Mouse (Mus musculus) megakaryocyte progenitor cell, adult 5-6 weeks (primary cell): ENCODE results near the gene Slc22a21. TPM values are rescaled to one million over a fixed set of nuclear protein-coding genes. Genes with fewer than 3 reads are reported as not detected.
"Not testable (repeated sequence)": the region's sequence is repeated elsewhere in the genome, so short reads cannot be mapped to it uniquely, and the experiment has no call there.

Source experiments
- ATAC-seq: replicated peaks from 2 replicates; pipeline ENCODE4 v1.8.0; 2016; ENCODE audit warnings: mild to moderate bottlenecking, moderate TSS enrichment, inconsistent platforms; ENCODE audit not compliant: poor library complexity
- total RNA-seq, 2 experiments: library from RNA; stranded (forward) in 1 of 2; stranded (reverse) in 1 of 2; fragments of 157-497, 149-512 nt in 1 of 2; fragments of 200-1000 nt in 1 of 2; gene quantifications; 2 replicates each; pipeline versions ENCODE4 v1.2.3 to v1.2.4; 2015 to 2017

The Slc22a21 gene
- total RNA-seq, 2 experiments from 2014 or later, result 0.71 to 3.0 TPM

- ATAC-seq, result peak; percentile 64
Measured at GRCm38 (mm10) chr11:54002761-54003717, 22.9 kb upstream of the Slc22a21 start.

DNA sequence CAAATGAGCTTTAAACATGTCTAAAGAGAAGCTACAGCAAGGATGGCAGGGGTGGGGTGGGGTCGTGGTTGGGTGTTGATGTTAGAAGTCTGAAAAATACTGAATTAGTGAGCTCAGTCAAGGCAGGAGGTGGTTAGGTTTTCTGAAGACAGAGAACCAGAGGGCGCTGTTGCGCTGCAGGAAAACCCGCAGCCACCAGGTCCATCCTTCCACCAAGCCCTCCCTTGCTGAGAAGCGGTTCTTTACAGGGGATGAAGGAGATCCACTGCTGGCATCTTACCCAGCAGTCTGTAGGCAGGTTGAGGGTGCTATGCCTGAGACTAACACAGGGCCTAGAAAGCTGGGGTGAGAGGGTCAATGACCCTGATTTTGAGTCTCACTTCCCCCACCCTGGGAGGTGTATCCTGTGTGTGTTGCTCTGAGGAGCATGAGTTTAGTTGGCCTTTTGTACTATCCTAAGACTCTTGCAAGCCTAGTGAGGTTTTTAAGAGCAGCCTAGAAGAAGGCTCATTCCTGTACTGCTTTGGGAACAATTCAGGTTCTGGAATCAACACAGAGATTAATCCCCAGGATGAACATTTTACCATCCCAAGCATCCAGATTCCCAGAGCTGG lies 22.1 kb upstream of the Slc22a21 start:
- ATAC-seq, result peak; percentile 69

- no peak for ATAC-seq
Measured at GRCm38 (mm10) chr11:53997661-53998060, 17.5 kb upstream of the Slc22a21 start.

- no peak for ATAC-seq
Measured at GRCm38 (mm10) chr11:53992264-53992663, 12.1 kb upstream of the Slc22a21 start.

DNA sequence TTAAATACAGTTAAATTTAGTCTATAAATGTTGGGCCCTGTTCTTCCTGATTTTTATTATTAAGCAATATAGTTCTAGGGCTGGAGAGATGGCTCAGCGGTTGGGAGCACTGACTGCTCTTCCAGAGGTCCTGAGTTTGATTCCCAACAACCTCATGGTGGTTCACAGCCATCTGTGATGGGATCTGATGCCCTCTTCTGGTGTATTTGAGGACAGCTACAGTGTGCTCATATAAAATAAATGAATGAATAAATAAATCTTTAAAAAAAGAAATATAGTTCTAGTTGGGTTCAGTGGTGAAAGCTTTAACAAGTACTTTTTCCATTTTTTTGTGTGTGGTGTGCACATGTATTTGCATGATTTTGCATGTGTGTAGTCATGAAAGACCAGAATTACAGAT lies 9.1 kb upstream of the Slc22a21 start:
- ATAC-seq, result no peak

GRCm38 (mm10) chr11:53988081-53988480 lies 7.9 kb upstream of the Slc22a21 start:
- ATAC-seq, result no peak

DNA sequence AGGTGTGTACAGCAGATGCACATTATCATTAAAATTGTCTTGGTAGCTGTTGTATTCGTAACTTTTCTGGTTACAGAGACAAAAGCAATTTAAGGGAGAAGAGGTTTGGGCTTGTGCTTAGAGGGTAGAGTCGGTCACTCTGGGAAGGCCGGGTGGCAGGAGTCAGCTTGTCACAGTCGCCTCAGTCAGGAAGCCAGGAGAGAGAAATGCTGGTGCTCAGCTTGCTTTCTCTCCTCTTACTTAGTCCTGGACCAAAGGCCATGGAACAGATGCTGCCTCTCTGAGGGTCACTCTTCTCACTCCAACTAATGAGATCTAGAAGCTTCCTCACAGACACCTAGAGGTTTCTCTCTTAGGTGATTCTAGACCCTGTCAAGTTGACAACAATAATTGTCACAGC lies 1.3 kb upstream of the Slc22a21 start:
- ATAC-seq, result no peak

DNA sequence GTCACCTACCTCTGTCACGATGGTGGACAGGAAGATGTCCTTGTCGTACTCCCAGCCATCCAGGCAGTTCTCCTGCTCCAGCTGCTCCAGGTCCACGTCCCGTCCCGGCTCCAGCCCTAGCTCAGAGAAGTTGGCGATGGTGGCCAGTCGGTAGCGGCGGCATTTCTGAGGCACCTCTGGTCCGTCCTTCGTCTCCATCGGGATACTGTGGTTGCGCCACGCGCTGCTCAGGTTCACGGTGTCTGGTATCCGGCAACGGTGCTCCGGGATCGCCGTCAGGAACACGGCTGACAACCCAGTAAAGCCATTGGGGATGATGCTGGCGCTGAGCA lies 710 bp downstream of the Slc22a21 start:
- ATAC-seq, result 0 out of 2 replicates have a peak, but pooled peaks have one; percentile 5

DNA sequence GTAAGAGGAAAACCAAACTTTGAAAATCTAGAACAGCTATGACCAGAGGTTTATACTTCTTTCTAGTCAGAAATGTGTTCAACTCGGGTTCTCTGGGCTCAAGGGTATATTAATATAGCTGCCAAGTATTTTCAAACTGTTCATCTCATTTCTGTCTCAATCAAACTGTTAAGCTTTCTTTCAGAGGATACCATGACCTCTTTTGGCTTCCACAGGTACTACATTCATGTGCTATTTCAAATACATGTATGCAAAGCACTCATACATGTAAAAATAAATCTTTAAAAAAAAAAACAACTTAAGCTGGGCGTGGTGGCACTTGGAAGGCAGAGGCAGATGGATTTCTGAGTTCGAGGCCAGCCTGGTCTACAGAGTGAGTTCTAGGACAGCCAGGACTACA lies 2.5 kb downstream of the Slc22a21 start:
- no peak for ATAC-seq

- no peak for ATAC-seq
Measured at GRCm38 (mm10) chr11:53975559-53975958, 4.6 kb downstream of the Slc22a21 start.

GRCm38 (mm10) chr11:53958984-53959383 lies 21.1 kb downstream of the Slc22a21 start:
- ATAC-seq, result no peak

DNA sequence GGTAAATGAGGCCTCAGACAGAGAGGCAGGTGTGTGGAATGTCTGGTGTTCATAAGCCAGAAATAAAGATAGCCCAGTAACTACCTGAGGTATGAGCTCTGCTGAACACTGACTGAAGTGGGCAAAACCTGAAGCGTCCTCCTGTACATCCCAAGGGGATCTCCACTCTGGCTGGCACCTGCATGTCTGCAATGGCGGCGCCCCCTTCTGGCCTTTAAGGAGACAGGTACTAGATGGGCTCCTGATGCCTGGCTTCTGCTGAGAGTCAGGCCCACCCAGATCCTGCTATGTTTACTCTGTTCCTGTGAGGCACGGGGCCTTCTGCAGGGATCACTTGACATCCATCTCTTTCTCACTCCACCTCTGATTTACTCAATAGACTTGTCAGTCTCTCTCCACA lies 22.0 kb downstream of the Slc22a21 start:
- ATAC-seq, result peak; percentile 60; the same call in 1 of the 2 replicates

DNA sequence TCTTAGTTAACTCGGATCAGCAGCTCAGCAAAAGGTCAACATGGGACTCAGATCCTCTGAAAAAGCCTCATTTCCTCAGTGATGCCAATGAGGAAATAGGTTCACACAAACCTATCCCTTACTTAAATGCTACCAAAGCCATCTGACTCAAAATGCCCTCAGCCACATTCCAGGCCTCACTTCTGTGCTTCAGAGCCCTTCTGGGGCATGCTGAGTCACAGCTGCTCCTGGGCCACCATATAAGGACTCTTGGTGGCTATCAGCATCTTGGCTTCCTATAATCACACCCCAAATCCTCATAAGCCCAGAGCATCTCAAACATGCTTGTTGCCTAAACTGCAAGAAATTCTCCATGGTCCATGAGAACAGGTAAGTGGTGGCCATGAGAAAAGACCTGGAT lies 23.5 kb downstream of the Slc22a21 start:
- ATAC-seq, result no peak

- no peak for ATAC-seq
Measured at GRCm38 (mm10) chr11:53954653-53955052, 25.5 kb downstream of the Slc22a21 start.

- ATAC-seq, result not testable (repeated sequence)
Measured at GRCm38 (mm10) chr11:53950133-53950532, 30.0 kb downstream of the Slc22a21 start.

GRCm38 (mm10) chr11:53931944-53932318 lies 48.2 kb downstream of the Slc22a21 start:
- not testable (repeated sequence) for ATAC-seq

- peak; percentile 66 for ATAC-seq
Measured at GRCm38 (mm10) chr11:53931091-53931943, 48.8 kb downstream of the Slc22a21 start.

- no peak for ATAC-seq
Measured at GRCm38 (mm10) chr11:53929741-53930140, 50.4 kb downstream of the Slc22a21 start.

GRCm38 (mm10) chr11:53928585-53928984 lies 51.5 kb downstream of the Slc22a21 start:
- no peak for ATAC-seq

DNA sequence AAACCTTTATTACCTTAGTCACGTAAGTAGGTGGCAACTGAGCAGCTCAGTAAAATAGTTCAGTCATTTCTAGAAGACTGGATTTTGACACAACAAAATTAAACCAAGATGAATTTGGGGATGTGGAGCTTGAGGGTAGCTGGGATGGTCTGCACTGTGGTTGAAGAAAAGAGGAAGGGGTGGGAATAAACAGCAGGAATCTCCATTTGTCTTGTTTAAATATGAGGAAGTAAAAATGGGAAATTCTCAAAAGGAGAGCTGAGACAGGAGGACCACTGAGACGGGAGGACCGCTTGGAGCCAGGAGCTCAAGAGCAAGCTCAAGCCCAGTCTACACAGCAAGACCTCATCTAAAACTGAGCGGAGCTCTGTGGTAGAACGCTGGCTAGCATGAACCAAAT lies 53.8 kb downstream of the Slc22a21 start:
- ATAC-seq, result no peak; the same call in 1 of the 2 replicates

DNA sequence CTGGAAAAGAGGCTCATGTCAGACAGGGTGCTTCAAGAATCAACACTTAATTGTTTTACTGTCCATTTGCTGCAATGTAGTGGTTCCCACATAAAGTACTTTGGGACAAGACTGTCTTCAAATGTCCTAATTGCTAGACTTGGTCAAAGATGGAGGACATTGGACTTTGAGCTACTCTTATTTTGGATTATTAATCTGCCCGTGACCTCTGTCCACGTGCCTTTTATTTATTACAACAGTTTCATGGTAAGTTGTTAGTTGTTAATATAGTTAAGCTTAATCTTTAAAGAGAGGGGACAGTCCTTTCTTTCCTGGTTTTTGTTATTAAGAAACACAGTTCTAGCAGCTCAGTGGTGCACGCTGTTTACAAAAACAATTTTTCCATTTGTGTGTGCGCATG lies 61.3 kb downstream of the Slc22a21 start:
- ATAC-seq, result no peak
